Mouse (Mus musculus) retina, postnatal 1 day (tissue): ENCODE data around the gene Mrps34.

Source experiments
- DNase-seq: peaks from one replicate; pipeline ENCODE4 v3.0.0-alpha.2; 2012

The Mrps34 gene

GRCm38 (mm10) chr17:24881738-24882440 is 13.0 kb upstream of the Mrps34 start:
- DNase-seq, result peak; percentile 79

- DNase-seq, result no peak
Observed at GRCm38 (mm10) chr17:24884391-24884790, 10.5 kb upstream of the Mrps34 start.

GRCm38 (mm10) chr17:24885356-24886133 is 9.4 kb upstream of the Mrps34 start:
- no peak for DNase-seq

- DNase-seq, result peak; percentile 100
Observed at GRCm38 (mm10) chr17:24886134-24886931, 8.6 kb upstream of the Mrps34 start, which contains the start of the genes Nubp2 and Spsb3. TSS of gene Nubp2 (minus strand) at chr17:24886349. TSS of gene Spsb3 (plus strand) at chr17:24886643.

GRCm38 (mm10) chr17:24886932-24887271 is 8.0 kb upstream of the Mrps34 start:
- no peak for DNase-seq

GRCm38 (mm10) chr17:24887291-24888080 is 7.4 kb upstream of the Mrps34 start:
- no peak for DNase-seq

GRCm38 (mm10) chr17:24888862-24889261 is 6.1 kb upstream of the Mrps34 start:
- no peak for DNase-seq

GRCm38 (mm10) chr17:24890151-24891092 is 4.5 kb upstream of the Mrps34 start:
- no peak for DNase-seq

GRCm38 (mm10) chr17:24891321-24891720 is 3.6 kb upstream of the Mrps34 start:
- DNase-seq, result no peak

GRCm38 (mm10) chr17:24892785-24893184 is 2.1 kb upstream of the Mrps34 start:
- DNase-seq, result no peak

GRCm38 (mm10) chr17:24893276-24893675 is 1.6 kb upstream of the Mrps34 start:
- DNase-seq, result no peak

- no peak for DNase-seq
Observed at GRCm38 (mm10) chr17:24894061-24894994, 588 bp upstream of the Mrps34 start.

GRCm38 (mm10) chr17:24895571-24896240 is 790 bp downstream of the Mrps34 start:
- no peak for DNase-seq

- DNase-seq, result peak; percentile 81
Observed at GRCm38 (mm10) chr17:24896241-24896992, 1.5 kb downstream of the Mrps34 start, which contains the start of gene Nme3. TSS of gene Nme3 (plus strand) at chr17:24896500.

GRCm38 (mm10) chr17:24896993-24897269 is 2.0 kb downstream of the Mrps34 start:
- DNase-seq, result no peak

- DNase-seq, result no peak
Observed at GRCm38 (mm10) chr17:24897600-24897999, 2.7 kb downstream of the Mrps34 start.

GRCm38 (mm10) chr17:24898041-24898854 is 3.3 kb downstream of the Mrps34 start:
- no peak for DNase-seq

GRCm38 (mm10) chr17:24899153-24899552 is 4.2 kb downstream of the Mrps34 start:
- DNase-seq, result no peak
